Mouse (Mus musculus): ENCODE measurements at regions not wholly inside any gene's neighbourhood (a gene's known extent, or its start where the extent isn't known, plus 50 kb on each side); places are given as distances from the start of the nearest gene placed in this dataset.

DNA sequence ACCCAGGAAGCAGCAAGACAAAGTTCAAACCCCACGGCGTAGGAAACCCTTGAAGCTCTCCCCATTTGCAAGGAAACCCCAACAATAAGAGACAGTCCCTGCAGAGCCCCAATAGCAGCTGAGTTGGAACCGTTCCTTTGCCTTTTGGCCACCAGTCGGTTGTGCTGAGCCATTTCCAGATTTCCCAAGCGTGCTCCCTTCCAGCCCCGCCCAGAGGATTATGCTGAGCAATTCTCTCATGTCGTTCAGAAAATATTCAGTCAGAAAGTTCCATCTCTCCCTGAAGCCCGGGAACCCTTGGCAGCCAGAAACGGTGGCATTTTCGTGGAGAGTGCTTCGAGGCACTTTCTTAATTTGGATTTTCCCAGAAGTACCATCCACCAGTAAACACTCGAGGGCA is 117.2 kb upstream of the H2al1a start:
- intact Hi-C loops (cut with DNase I), result no loop called here
- peak; percentile 22 to 24 for DNase-seq
- H3K9ac ChIP-seq (ENCODE audit: low read depth, low read length), result no peak overlapping the region
- H3K36me3 ChIP-seq (ENCODE audit: control insufficient read depth, insufficient read depth, low read length), result no peaks in the 10 kb centered on the region
- H3K27ac ChIP-seq, result no peak overlapping the region
- TF ChIP-seq CTCF (IDR thresholded peaks at IDR 0.05) (no peak), POLR2A (IDR thresholded peaks at IDR 0.05; ENCODE audit: insufficient read depth, low read depth, low read length) (no peak), EP300 (IDR thresholded peaks at IDR 0.05; ENCODE audit: insufficient read depth, low read depth, low read length) (no peak)
- H3K4me1 ChIP-seq (ENCODE audit: control insufficient read depth, insufficient read depth, low read length), result peaks cover 2% of the 10 kb centered on the region; the same call in 1 of the 2 replicates
- no peaks in the 10 kb centered on the region for H3K79me2 ChIP-seq (replicated peaks; ENCODE audit: control insufficient read depth, insufficient read depth, low read length)
- 65% methylated on average over 12 of the region's 12 CpGs for WGBS
- H3K4me3 ChIP-seq, result no peak overlapping the region
- H3K27me3 ChIP-seq (ENCODE audit: control insufficient read depth, insufficient read depth, low read length), result no peaks in the 10 kb centered on the region

DNA sequence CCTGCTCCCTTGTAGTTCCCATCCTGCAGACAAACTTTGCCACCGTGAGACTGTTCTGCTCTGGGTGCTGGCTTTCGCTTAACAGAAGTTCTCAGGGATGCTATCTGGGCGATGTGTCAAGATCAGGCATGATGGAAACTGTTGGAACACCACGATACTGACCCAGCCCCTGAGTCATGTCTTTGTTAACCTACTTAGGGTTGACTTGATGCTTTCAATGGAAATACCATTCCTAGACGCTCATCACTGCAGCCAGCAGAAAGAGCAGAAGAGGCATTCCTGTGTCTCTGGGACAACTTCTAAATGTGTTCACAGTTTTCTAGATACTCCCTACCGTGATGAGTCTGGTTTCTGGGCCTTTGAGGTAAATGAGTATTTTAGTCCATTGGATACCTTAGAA is 108.2 kb upstream of the H2al1a start:
- no peaks in the 10 kb centered on the region for H3K27me3 ChIP-seq (ENCODE audit: control insufficient read depth, insufficient read depth, low read length)
- no peaks in the 10 kb centered on the region for H3K79me2 ChIP-seq (replicated peaks; ENCODE audit: control insufficient read depth, insufficient read depth, low read length)
- intact Hi-C loops (cut with DNase I), result no loop called here
- no peak for DNase-seq
- 84% methylated on average over 6 of the region's 6 CpGs for WGBS
- no peak for TF ChIP-seq POLR2A (IDR thresholded peaks at IDR 0.05; ENCODE audit: insufficient read depth, low read depth, low read length)
- TF ChIP-seq CTCF (IDR thresholded peaks at IDR 0.05), result no peak
- TF ChIP-seq EP300 (IDR thresholded peaks at IDR 0.05; ENCODE audit: insufficient read depth, low read depth, low read length), result no peak
- H3K36me3 ChIP-seq (ENCODE audit: control insufficient read depth, insufficient read depth, low read length), result no peaks in the 10 kb centered on the region
- no peak overlapping the region for H3K9ac ChIP-seq (ENCODE audit: low read depth, low read length)
- H3K27ac ChIP-seq, result no peak overlapping the region
- H3K4me3 ChIP-seq, result no peak overlapping the region
- H3K4me1 ChIP-seq (ENCODE audit: control insufficient read depth, insufficient read depth, low read length), result no peaks in the 10 kb centered on the region

DNA sequence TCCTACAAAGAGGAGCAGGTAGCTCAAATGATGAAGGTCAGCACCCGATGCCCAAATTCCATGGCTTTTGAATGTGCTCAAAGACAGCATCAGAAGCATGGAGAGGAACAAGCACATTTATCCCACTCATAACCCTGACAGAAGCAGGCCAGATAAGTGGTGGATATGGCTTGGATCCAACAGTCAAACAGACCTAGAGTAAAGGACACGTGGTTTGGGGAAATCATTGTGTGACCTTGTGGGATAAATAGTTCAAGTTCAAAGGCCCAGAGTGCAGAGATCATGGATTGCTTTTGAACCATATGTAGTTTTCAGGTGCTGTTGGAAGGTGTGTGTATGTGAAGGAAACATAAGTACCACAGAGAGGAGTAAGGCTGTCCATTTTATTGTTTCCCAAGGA is 94.9 kb upstream of the H2al1a start:
- WGBS, result 64% methylated on average over 2 of the region's 2 CpGs
- Histone ChIP-seq H3K36me3 (ENCODE audit: control insufficient read depth, insufficient read depth, low read length) (no peaks in the 10 kb centered on the region), H3K4me1 (ENCODE audit: control insufficient read depth, insufficient read depth, low read length) (no peaks in the 10 kb centered on the region), H3K9ac (ENCODE audit: low read depth, low read length) (no peak overlapping the region), H3K27ac (no peak overlapping the region), H3K27me3 (ENCODE audit: control insufficient read depth, insufficient read depth, low read length) (no peaks in the 10 kb centered on the region), H3K4me3 (no peak overlapping the region), H3K79me2 (replicated peaks; ENCODE audit: control insufficient read depth, insufficient read depth, low read length) (no peaks in the 10 kb centered on the region)
- intact Hi-C loops (cut with DNase I), result no loop called here
- no peak for DNase-seq
- TF ChIP-seq CTCF (IDR thresholded peaks at IDR 0.05) (no peak), POLR2A (IDR thresholded peaks at IDR 0.05; ENCODE audit: insufficient read depth, low read depth, low read length) (no peak), EP300 (IDR thresholded peaks at IDR 0.05; ENCODE audit: insufficient read depth, low read depth, low read length) (no peak)

DNA sequence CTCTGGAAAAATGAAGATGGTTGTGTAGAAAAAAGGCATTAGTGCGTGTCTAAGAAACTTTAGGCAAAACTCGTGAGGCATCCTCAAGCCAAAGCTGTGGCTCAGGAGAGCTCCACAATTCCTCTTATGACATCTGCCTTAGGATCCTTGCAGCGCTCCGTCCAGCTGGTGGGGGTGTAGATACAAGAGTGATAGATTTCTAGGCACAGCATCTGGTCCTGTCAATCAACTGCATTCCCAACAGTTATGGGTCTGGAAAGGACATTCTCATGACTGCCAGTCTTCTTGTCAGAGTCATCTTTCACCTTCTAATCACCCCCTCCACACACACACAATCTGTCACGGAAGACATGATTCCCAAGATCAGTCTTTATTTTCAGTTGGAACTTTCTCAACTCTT is 89.2 kb upstream of the H2al1a start:
- Histone ChIP-seq H3K36me3 (ENCODE audit: control insufficient read depth, insufficient read depth, low read length) (no peaks in the 10 kb centered on the region), H3K9ac (ENCODE audit: low read depth, low read length) (no peak overlapping the region), H3K4me1 (ENCODE audit: control insufficient read depth, insufficient read depth, low read length) (no peaks in the 10 kb centered on the region), H3K4me3 (no peak overlapping the region), H3K27ac (no peak overlapping the region), H3K27me3 (ENCODE audit: control insufficient read depth, insufficient read depth, low read length) (no peaks in the 10 kb centered on the region), H3K79me2 (replicated peaks; ENCODE audit: control insufficient read depth, insufficient read depth, low read length) (no peaks in the 10 kb centered on the region)
- DNase-seq, result no peak
- intact Hi-C loops (cut with DNase I), result no loop called here
- TF ChIP-seq POLR2A (IDR thresholded peaks at IDR 0.05; ENCODE audit: insufficient read depth, low read depth, low read length) (no peak), EP300 (IDR thresholded peaks at IDR 0.05; ENCODE audit: insufficient read depth, low read depth, low read length) (no peak), CTCF (IDR thresholded peaks at IDR 0.05) (no peak)
- 83% methylated on average over 5 of the region's 5 CpGs for WGBS

DNA sequence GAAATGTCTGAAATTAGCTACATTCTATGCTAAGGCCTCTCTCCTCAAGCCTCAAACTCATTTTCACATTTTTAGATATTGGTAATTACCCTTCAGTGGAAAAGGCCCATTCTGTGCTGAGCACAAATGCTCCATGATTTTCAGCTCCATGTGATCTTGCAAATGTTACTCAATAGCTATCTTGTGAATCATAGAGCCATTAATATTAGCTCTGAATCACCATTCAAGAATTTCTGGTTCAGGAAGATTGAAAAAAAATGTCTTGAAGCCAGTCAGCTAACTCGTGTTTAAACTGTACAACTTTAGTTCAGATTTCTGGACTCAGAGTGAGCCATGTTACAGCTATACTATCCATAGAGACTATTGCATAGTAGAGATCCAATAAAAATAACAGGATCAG is 86.2 kb upstream of the H2al1a start:
- intact Hi-C loops (cut with DNase I), result no loop called here
- WGBS, result 37% methylated on average over 1 of the region's 1 CpGs
- no peak for DNase-seq

DNA sequence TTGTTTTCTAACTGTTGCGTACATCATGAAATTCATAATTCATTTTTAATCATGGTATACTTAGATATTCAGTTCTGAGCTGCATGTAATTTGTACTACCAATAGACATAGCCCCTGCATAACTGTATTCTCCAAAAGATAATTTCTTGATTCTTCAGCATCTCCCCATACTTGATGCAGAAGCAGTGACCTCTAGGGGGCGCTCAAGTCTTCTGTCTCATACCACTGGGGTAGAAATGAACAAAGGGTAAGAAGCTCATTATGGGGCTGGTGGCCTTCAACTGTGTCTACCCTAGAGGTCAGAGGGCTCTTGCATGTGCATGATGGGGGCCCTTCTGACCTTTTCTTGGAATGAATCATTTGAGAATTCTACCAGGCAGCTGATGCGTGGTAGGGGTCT is 85.6 kb upstream of the H2al1a start:
- H3K4me3 ChIP-seq, result no peak overlapping the region
- TF ChIP-seq POLR2A (IDR thresholded peaks at IDR 0.05; ENCODE audit: insufficient read depth, low read depth, low read length), result no peak
- peak; percentile 75 for TF ChIP-seq CTCF (IDR thresholded peaks at IDR 0.05)
- TF ChIP-seq EP300 (IDR thresholded peaks at IDR 0.05; ENCODE audit: insufficient read depth, low read depth, low read length), result no peak
- H3K27ac ChIP-seq, result no peak overlapping the region
- H3K27me3 ChIP-seq (ENCODE audit: control insufficient read depth, insufficient read depth, low read length), result no peaks in the 10 kb centered on the region
- H3K79me2 ChIP-seq (replicated peaks; ENCODE audit: control insufficient read depth, insufficient read depth, low read length), result no peaks in the 10 kb centered on the region
- no peaks in the 10 kb centered on the region for H3K4me1 ChIP-seq (ENCODE audit: control insufficient read depth, insufficient read depth, low read length)
- WGBS, result 62% methylated on average over 3 of the region's 3 CpGs
- no peak overlapping the region for H3K9ac ChIP-seq (ENCODE audit: low read depth, low read length)
- no peaks in the 10 kb centered on the region for H3K36me3 ChIP-seq (ENCODE audit: control insufficient read depth, insufficient read depth, low read length)
- DNase-seq, result peak; percentile 9 to 30
- intact Hi-C loops (cut with DNase I), result no loop called here

More for the DNA sequence above, 86.2 kb upstream of the H2al1a start:
- no peak overlapping the region for H3K27ac ChIP-seq
- no peak overlapping the region for H3K4me3 ChIP-seq
- TF ChIP-seq EP300 (IDR thresholded peaks at IDR 0.05; ENCODE audit: insufficient read depth, low read depth, low read length) (no peak), POLR2A (IDR thresholded peaks at IDR 0.05; ENCODE audit: insufficient read depth, low read depth, low read length) (no peak), CTCF (IDR thresholded peaks at IDR 0.05) (no peak)
- no peaks in the 10 kb centered on the region for H3K79me2 ChIP-seq (replicated peaks; ENCODE audit: control insufficient read depth, insufficient read depth, low read length)
- no peak overlapping the region for H3K9ac ChIP-seq (ENCODE audit: low read depth, low read length)
- no peaks in the 10 kb centered on the region for H3K36me3 ChIP-seq (ENCODE audit: control insufficient read depth, insufficient read depth, low read length)
- H3K27me3 ChIP-seq (ENCODE audit: control insufficient read depth, insufficient read depth, low read length), result no peaks in the 10 kb centered on the region
- no peaks in the 10 kb centered on the region for H3K4me1 ChIP-seq (ENCODE audit: control insufficient read depth, insufficient read depth, low read length)

Data from heart, adult 2 months (tissue).